Mouse (Mus musculus): Measurements from ENCODE around the gene Lrrc4c. TPM values are rescaled to one million over a fixed set of nuclear protein-coding genes. Genes with fewer than 3 reads are reported as not detected.

Lrrc4c gene
- polyA plus RNA-seq, 1 experiment from 2014 or later: 13.4 TPM

GRCm38 (mm10) chr2:97026991-97027390, 709.0 kb downstream of the Lrrc4c start:
- Histone ChIP-seq H3K4me2 (no peak overlapping the region), H3K9me3 (no peaks in the 10 kb centered on the region), H3K9ac (no peak overlapping the region), H3K4me3 (replicated peaks) (no peak overlapping the region), H3K36me3 (replicated peaks) (no peaks in the 10 kb centered on the region), H3K27ac (no peak overlapping the region), H3K4me1 (no peaks in the 10 kb centered on the region), H3K27me3 (no peaks in the 10 kb centered on the region)
- peak; percentile 49; the same call in 1 of the 2 replicates for ATAC-seq (ENCODE audit: low FRiP score)
- 20% methylated on average over 1 of the region's 1 CpGs for WGBS

GRCm38 (mm10) chr2:97027585-97027984, 709.6 kb downstream of the Lrrc4c start:
- ATAC-seq (ENCODE audit: low FRiP score): peak; percentile 23; the same call in 1 of the 2 replicates
- H3K4me2 ChIP-seq: no peak overlapping the region
- 89% methylated on average over 1 of the region's 1 CpGs for WGBS

GRCm38 (mm10) chr2:97036401-97036800, 718.4 kb downstream of the Lrrc4c start:
- Histone ChIP-seq H3K27ac (no peak overlapping the region), H3K4me3 (replicated peaks) (no peak overlapping the region), H3K36me3 (replicated peaks) (no peaks in the 10 kb centered on the region), H3K4me1 (no peaks in the 10 kb centered on the region), H3K4me2 (no peak overlapping the region), H3K9me3 (no peaks in the 10 kb centered on the region), H3K27me3 (no peaks in the 10 kb centered on the region), H3K9ac (no peak overlapping the region)
- ATAC-seq (ENCODE audit: low FRiP score): no peak

More at GRCm38 (mm10) chr2:97027585-97027984, 709.6 kb downstream of the Lrrc4c start:
- H3K27ac ChIP-seq: no peak overlapping the region
- no peaks in the 10 kb centered on the region for H3K9me3 ChIP-seq
- no peak overlapping the region for H3K9ac ChIP-seq
- H3K36me3 ChIP-seq (replicated peaks): no peaks in the 10 kb centered on the region
- no peaks in the 10 kb centered on the region for H3K27me3 ChIP-seq
- H3K4me1 ChIP-seq: no peaks in the 10 kb centered on the region
- H3K4me3 ChIP-seq (replicated peaks): no peak overlapping the region

GRCm38 (mm10) chr2:97037024-97037814, 719.2 kb downstream of the Lrrc4c start:
- Histone ChIP-seq H3K36me3 (replicated peaks) (no peaks in the 10 kb centered on the region), H3K4me2 (no peak overlapping the region), H3K9me3 (no peaks in the 10 kb centered on the region), H3K27me3 (no peaks in the 10 kb centered on the region), H3K27ac (no peak overlapping the region), H3K9ac (no peak overlapping the region), H3K4me3 (replicated peaks) (no peak overlapping the region), H3K4me1 (no peaks in the 10 kb centered on the region)
- peak; percentile 65 for ATAC-seq (ENCODE audit: low FRiP score)
- WGBS: 79% methylated on average over 5 of the region's 5 CpGs

GRCm38 (mm10) chr2:97044016-97044415, 726.0 kb downstream of the Lrrc4c start:
- Histone ChIP-seq H3K36me3 (replicated peaks) (no peaks in the 10 kb centered on the region), H3K27me3 (no peaks in the 10 kb centered on the region), H3K9ac (no peak overlapping the region), H3K4me3 (replicated peaks) (no peak overlapping the region), H3K9me3 (no peaks in the 10 kb centered on the region), H3K4me1 (no peaks in the 10 kb centered on the region), H3K4me2 (no peak overlapping the region), H3K27ac (no peak overlapping the region)
- WGBS: 72% methylated on average over 3 of the region's 3 CpGs
- ATAC-seq (ENCODE audit: low FRiP score): no peak

GRCm38 (mm10) chr2:97045628-97046027, 727.7 kb downstream of the Lrrc4c start:
- 89% methylated on average over 3 of the region's 3 CpGs for WGBS
- Histone ChIP-seq H3K4me1 (no peaks in the 10 kb centered on the region), H3K9me3 (no peaks in the 10 kb centered on the region), H3K4me2 (no peak overlapping the region), H3K4me3 (replicated peaks) (no peak overlapping the region), H3K36me3 (replicated peaks) (no peaks in the 10 kb centered on the region), H3K27ac (no peak overlapping the region), H3K27me3 (no peaks in the 10 kb centered on the region), H3K9ac (no peak overlapping the region)
- no peak for ATAC-seq (ENCODE audit: low FRiP score)

- 12% methylated on average over 1 of the region's 1 CpGs for WGBS
- no peaks in the 10 kb centered on the region for H3K36me3 ChIP-seq (replicated peaks)
- H3K4me1 ChIP-seq: no peaks in the 10 kb centered on the region
- H3K4me3 ChIP-seq (replicated peaks): no peak overlapping the region
- H3K27me3 ChIP-seq: no peaks in the 10 kb centered on the region
- no peak overlapping the region for H3K9ac ChIP-seq
- no peak overlapping the region for H3K4me2 ChIP-seq
- no peaks in the 10 kb centered on the region for H3K9me3 ChIP-seq
- ATAC-seq (ENCODE audit: low FRiP score): no peak
- H3K27ac ChIP-seq: no peak overlapping the region
Observed at GRCm38 (mm10) chr2:97080156-97080555, 762.2 kb downstream of the Lrrc4c start.

GRCm38 (mm10) chr2:97097965-97098364, 780.0 kb downstream of the Lrrc4c start:
- H3K4me1 ChIP-seq: no peaks in the 10 kb centered on the region
- H3K4me3 ChIP-seq (replicated peaks): no peak overlapping the region
- 37% methylated on average over 3 of the region's 3 CpGs for WGBS
- no peak for ATAC-seq (ENCODE audit: low FRiP score)
- H3K4me2 ChIP-seq: no peak overlapping the region
- H3K27me3 ChIP-seq: no peaks in the 10 kb centered on the region
- H3K36me3 ChIP-seq (replicated peaks): no peaks in the 10 kb centered on the region
- H3K27ac ChIP-seq: no peak overlapping the region
- H3K9me3 ChIP-seq: no peaks in the 10 kb centered on the region
- no peak overlapping the region for H3K9ac ChIP-seq

GRCm38 (mm10) chr2:97103398-97104162, 785.6 kb downstream of the Lrrc4c start:
- Histone ChIP-seq H3K27me3 (no peaks in the 10 kb centered on the region), H3K9ac (no peak overlapping the region), H3K4me3 (replicated peaks) (no peak overlapping the region), H3K36me3 (replicated peaks) (no peaks in the 10 kb centered on the region), H3K27ac (no peak overlapping the region), H3K4me1 (no peaks in the 10 kb centered on the region), H3K9me3 (no peaks in the 10 kb centered on the region), H3K4me2 (no peak overlapping the region)
- WGBS: 63% methylated on average over 2 of the region's 2 CpGs
- ATAC-seq (ENCODE audit: low FRiP score): no peak

GRCm38 (mm10) chr2:97124246-97124645, 806.3 kb downstream of the Lrrc4c start:
- ATAC-seq (ENCODE audit: low FRiP score): no peak
- H3K4me2 ChIP-seq: no peak overlapping the region
- no peak overlapping the region for H3K27ac ChIP-seq
- H3K4me3 ChIP-seq (replicated peaks): no peak overlapping the region
- no peaks in the 10 kb centered on the region for H3K27me3 ChIP-seq
- no peaks in the 10 kb centered on the region for H3K9me3 ChIP-seq
- 85% methylated on average over 3 of the region's 3 CpGs for WGBS
- H3K36me3 ChIP-seq (replicated peaks): no peaks in the 10 kb centered on the region
- no peak overlapping the region for H3K9ac ChIP-seq
- H3K4me1 ChIP-seq: no peaks in the 10 kb centered on the region

- ATAC-seq (ENCODE audit: low FRiP score): no peak
- H3K36me3 ChIP-seq (replicated peaks): no peaks in the 10 kb centered on the region
- no peaks in the 10 kb centered on the region for H3K4me1 ChIP-seq
- no peak overlapping the region for H3K9ac ChIP-seq
- no peak overlapping the region for H3K27ac ChIP-seq
- H3K9me3 ChIP-seq: no peaks in the 10 kb centered on the region
- H3K4me3 ChIP-seq (replicated peaks): no peak overlapping the region
- WGBS: 90% methylated on average over 3 of the region's 3 CpGs
- H3K27me3 ChIP-seq: no peaks in the 10 kb centered on the region
- H3K4me2 ChIP-seq: no peak overlapping the region
Observed at GRCm38 (mm10) chr2:97138454-97138853, 820.5 kb downstream of the Lrrc4c start.

GRCm38 (mm10) chr2:97151626-97152194, 833.7 kb downstream of the Lrrc4c start:
- no peaks in the 10 kb centered on the region for H3K36me3 ChIP-seq (replicated peaks)
- H3K9me3 ChIP-seq: no peaks in the 10 kb centered on the region
- H3K9ac ChIP-seq: no peak overlapping the region
- 94% methylated on average over 3 of the region's 3 CpGs for WGBS
- H3K27me3 ChIP-seq: no peaks in the 10 kb centered on the region
- no peak overlapping the region for H3K4me3 ChIP-seq (replicated peaks)
- ATAC-seq (ENCODE audit: low FRiP score): no peak
- no peaks in the 10 kb centered on the region for H3K4me1 ChIP-seq
- no peak overlapping the region for H3K27ac ChIP-seq
- no peak overlapping the region for H3K4me2 ChIP-seq

All from forebrain, embryonic 12.5 days (tissue).